Mouse (Mus musculus): ENCODE results near the gene Actg2.

Actg2 gene

GRCm38 (mm10) chr6:83536028-83536794 lies at the start of gene Actg2:
Gene Actg2 (minus strand): TSS chr6:83536265.
- TF ChIP-seq GATA4 (IDR thresholded peaks at IDR 0.05; ENCODE audit: insufficient replicate concordance, low read length): no peak

- no peak for TF ChIP-seq GATA4 (IDR thresholded peaks at IDR 0.05; ENCODE audit: insufficient replicate concordance, low read length)
Measured at GRCm38 (mm10) chr6:83583591-83583990, 47.5 kb upstream of the Actg2 start.

GRCm38 (mm10) chr6:83582938-83583270 lies 46.8 kb upstream of the Actg2 start:
- TF ChIP-seq GATA4 (IDR thresholded peaks at IDR 0.05; ENCODE audit: insufficient replicate concordance, low read length): no peak

- TF ChIP-seq GATA4 (IDR thresholded peaks at IDR 0.05; ENCODE audit: insufficient replicate concordance, low read length): no peak
Measured at GRCm38 (mm10) chr6:83582135-83582937, 46.3 kb upstream of the Actg2 start.

DNA sequence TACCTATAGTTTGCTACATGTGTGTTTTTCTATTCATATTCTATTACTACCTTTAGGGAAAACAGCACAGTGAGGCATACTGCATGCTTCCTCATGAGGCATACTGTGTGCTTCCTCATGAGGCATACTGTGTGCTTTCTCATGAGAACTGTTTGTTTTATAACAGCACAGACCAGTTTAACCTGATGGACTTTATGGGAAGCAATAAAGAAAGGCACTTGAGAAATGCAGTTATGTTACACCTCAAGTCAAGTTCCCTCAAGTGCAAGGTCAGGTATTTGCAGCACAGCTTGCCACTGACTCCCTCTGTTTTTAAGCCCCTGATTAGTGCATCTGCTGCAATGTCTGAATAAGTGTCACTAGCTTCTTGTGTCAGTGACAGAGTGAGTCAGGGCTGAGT lies 41.5 kb upstream of the Actg2 start:
- TF ChIP-seq GATA4 (IDR thresholded peaks at IDR 0.05; ENCODE audit: insufficient replicate concordance, low read length): no peak

GRCm38 (mm10) chr6:83575609-83576008 lies 39.5 kb upstream of the Actg2 start:
- TF ChIP-seq GATA4 (IDR thresholded peaks at IDR 0.05; ENCODE audit: insufficient replicate concordance, low read length): no peak

DNA sequence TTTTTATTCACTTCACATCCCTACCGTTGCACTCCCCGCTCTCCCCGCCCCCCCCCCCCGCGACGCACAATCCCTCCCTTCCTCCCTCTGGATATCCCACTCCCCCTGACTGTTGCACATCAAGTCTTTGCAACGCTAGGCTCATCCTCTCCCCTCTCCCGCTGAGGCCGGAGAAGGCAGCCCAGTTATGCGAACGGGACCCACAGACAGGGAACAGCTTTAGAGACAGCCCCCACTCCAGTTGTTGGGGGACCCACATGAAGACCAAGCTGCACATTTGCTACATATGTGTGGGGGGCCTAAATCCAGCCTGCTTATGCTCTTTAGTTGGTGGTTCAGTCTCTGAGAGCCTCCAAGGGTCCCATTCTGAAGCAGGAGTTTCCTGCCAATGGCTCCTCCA lies 36.6 kb upstream of the Actg2 start, which contains the start of gene Stambp:
TSS of gene Stambp (minus strand) at position 59 of the 400 bp plus-strand sequence.
- TF ChIP-seq GATA4 (IDR thresholded peaks at IDR 0.05; ENCODE audit: insufficient replicate concordance, low read length): no peak

DNA sequence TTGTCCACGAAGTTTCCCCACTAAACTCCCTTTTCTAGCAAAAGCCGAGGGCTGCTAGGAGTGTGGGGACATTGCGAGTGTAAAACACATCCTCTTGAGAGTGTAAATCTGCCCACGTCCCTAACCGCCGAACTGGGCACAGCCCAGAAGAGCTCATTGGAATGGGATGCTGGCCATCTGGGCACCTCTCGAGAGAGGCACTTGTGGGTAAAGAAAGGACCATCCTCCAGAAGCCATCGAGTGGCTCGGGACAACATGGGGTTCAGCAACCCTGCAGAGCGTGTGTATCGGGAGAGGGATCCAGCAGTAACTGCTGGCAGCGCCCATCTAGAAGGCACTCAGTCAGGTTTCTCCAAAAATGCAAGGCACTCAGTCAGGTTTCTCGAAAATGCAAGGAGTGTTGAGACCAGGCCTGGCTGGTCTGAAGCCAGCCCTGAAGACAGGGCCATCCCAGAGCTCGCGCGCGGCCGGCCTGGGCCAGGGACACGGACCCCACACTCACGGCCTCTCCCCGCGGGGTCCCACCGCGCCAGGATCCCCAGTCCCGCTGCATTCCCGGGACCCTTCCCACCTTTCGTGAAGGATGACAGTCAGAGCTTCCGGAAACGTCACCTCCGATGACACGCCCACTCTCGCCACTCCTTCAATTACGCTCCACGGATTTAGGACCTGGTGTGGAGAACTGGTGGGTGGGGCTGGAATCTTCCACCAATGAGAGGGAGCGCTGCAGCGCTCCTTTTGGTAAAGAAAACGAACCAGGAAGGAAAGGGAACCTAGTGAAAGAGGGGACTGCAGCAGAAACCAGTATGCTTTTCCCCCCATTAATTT lies 36.0 kb upstream of the Actg2 start:
- no peak for TF ChIP-seq GATA4 (IDR thresholded peaks at IDR 0.05; ENCODE audit: insufficient replicate concordance, low read length)

DNA sequence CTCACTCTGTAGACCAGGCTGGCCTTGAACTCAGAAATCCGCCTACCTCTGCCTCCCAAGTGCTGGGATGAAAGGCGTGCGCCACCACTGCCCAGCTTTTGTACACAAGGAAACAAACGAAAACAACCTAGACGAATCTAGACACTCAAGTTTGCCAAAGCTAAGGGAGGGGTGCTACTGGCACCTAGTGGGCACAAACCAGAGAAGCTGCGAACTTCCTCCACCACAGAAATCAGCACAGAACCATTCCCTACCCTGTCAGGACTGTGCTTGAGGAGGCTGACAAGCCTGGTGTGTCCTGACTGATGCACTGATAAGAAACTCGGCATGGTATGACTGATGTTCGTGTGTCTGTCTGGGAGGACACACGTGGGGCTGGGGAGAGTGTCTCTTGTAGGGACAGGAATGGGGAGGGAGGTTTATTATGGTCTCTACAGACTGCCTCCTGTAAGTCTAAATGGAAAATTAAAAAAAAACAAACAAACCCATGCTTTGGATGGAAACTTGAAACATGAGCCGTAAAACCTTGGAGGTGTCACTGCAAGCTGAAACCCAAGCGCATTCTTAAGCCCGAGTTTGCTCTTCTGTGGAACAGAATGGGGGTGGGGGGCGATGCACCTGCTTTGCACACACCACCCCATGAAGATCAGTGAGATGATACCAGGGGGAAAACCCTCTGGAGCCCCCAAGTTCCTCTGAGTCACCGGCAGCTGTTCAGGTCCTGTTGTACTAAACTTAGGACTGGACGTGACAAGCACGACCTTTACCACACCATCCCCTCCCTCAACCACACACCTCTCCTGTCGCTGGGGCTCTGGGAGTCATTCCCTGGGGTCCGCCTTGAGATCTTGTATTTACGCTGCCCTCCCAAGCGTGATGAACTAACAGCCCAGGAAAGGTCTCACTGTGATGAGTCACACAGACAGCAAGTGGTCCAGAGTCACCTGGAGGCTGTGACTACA lies 33.1 kb upstream of the Actg2 start:
- no peak for TF ChIP-seq GATA4 (IDR thresholded peaks at IDR 0.05; ENCODE audit: insufficient replicate concordance, low read length)

DNA sequence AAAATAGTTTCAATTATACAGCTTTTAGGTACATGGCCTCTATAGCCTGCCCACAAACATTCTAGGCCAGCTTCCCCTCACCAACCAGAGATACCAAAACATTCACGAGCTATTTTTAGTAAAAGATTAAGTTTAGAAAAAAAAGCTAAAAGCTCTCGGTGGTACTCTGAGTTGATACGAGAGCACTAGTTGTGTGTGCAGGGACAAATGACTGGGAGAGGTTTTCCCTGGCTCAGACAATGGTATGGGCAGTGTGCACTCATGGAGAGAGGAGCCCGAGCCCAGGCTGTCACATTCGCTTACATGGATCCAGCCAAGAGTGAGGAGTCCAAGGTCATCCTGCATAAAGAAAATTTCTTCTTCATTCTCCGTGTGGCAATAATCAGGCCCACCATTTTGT lies 19.9 kb upstream of the Actg2 start:
- no peak for TF ChIP-seq GATA4 (IDR thresholded peaks at IDR 0.05; ENCODE audit: insufficient replicate concordance, low read length)

- TF ChIP-seq GATA4 (IDR thresholded peaks at IDR 0.05; ENCODE audit: insufficient replicate concordance, low read length): no peak
Measured at GRCm38 (mm10) chr6:83548346-83548745, 12.3 kb upstream of the Actg2 start.

- no peak for TF ChIP-seq GATA4 (IDR thresholded peaks at IDR 0.05; ENCODE audit: insufficient replicate concordance, low read length)
Measured at GRCm38 (mm10) chr6:83545778-83546177, 9.7 kb upstream of the Actg2 start.

GRCm38 (mm10) chr6:83541756-83542456 lies 5.8 kb upstream of the Actg2 start:
- TF ChIP-seq GATA4 (IDR thresholded peaks at IDR 0.05; ENCODE audit: insufficient replicate concordance, low read length): no peak

- TF ChIP-seq GATA4 (IDR thresholded peaks at IDR 0.05; ENCODE audit: insufficient replicate concordance, low read length): no peak
Measured at GRCm38 (mm10) chr6:83540017-83540416, 4.0 kb upstream of the Actg2 start.

Data from liver, adult (tissue).